Mouse (Mus musculus): ENCODE measurements around the gene Foxl2.

DNA sequence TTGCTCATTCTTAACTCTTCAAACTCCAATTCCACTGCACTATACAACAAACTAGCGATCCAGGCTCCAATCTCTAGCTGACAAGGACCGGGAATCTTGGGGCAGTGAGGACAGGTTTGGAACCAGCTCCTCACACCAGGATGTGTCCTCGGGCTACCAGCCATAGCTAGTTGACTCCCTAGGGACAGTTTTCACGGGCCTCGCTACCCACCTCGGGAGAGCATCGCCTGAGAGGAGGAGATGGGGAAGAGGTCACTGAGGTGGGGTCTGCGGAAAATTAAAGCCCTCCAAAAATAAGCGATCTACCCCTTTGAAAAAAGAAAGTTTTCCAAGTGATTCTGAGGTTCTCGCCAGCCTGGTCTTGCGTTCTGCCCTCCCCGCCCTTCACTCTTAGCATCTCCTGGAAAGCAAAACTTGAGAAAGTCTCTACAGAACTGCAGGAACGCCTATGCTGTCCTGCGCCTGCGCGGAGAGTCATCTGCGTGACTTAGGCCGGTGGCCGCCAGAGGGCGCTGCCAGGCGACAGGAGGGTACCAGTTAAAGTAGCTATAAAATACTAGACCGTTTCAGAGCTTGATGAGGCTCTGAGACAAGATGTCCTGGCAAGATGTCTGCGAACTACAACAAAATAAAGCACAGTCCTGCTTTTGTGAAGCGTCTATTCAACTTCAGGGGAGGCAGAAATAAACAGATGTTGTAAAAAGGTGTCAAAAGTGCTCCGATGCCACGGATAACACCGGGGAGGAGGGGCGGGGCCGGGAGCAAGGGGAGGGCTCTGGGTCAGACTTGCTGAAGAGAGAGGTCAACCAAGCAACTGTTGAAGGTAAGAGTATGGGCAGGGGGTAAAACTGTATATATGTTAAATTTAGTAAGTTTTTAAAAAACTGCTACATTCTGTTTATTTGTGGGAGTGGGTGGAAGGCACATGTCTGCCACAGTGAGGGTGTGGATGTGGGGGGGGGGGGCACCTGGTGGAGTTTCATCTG is 24.6 kb downstream of the Foxl2 start:
- TF ChIP-seq EP300 (IDR thresholded peaks at IDR 0.05) (no peak), CTCF (IDR thresholded peaks at IDR 0.05) (peak; percentile 97)

Measured in lung, postnatal 0 days (tissue).